Mouse (Mus musculus) kidney, postnatal 0 days (tissue): Measurements from ENCODE around the gene Gm42420. TPM values are rescaled to one million over a fixed set of nuclear protein-coding genes. Genes with fewer than 3 reads are reported as not detected.

Experiments
- ATAC-seq: fragments of 200-750 bp; cut with Nextera tagmentation; replicated peaks from 2 replicates; pipeline ENCODE4 v1.8.0; 2017; ENCODE audit warnings: low read depth, moderate number of reproducible peaks, moderate TSS enrichment, moderate library complexity; ENCODE audit not compliant: low FRiP score
- DNase-seq: peaks from one replicate; pipeline ENCODE4 v3.0.0-alpha.2; 2016; ENCODE audit warnings: low spot score
- H3K27ac ChIP-seq: fragments of 300-500 bp; sonication (generic); 2 replicates; pipeline ENCODE4 v1.5.1; 2014; ENCODE audit warnings: mild to moderate bottlenecking
- H3K27me3 ChIP-seq: fragments of 300-500 bp; sonication (generic); 2 replicates; pipeline ENCODE4 v1.6.1; 2014; ENCODE audit warnings: low read length, mixed read lengths; ENCODE audit not compliant: insufficient read depth
- H3K36me3 ChIP-seq: fragments of 300-500 bp; sonication (generic); 2 replicates; pipeline ENCODE4 v1.6.1; 2014; ENCODE audit warnings: low read length, mixed read lengths; ENCODE audit not compliant: insufficient read depth
- H3K4me1 ChIP-seq: fragments of 300-500 bp; sonication (generic); replicated peaks from 2 replicates; pipeline ENCODE4 v1.6.1; 2014; ENCODE audit warnings: antibody characterized with exemption, low read length, mixed read lengths; ENCODE audit not compliant: insufficient read depth
- H3K4me2 ChIP-seq: fragments of 300-500 bp; sonication (generic); 2 replicates; pipeline ENCODE4 v1.6.1; 2014; ENCODE audit warnings: mild to moderate bottlenecking, low read length, moderate library complexity, mixed read lengths
- H3K4me3 ChIP-seq: fragments of 300-500 bp; sonication (generic); replicated peaks from 2 replicates; pipeline ENCODE4 v1.5.1; 2014; ENCODE audit warnings: low read depth, low read length
- H3K9ac ChIP-seq: fragments of 300-500 bp; sonication (generic); 2 replicates; pipeline ENCODE4 v1.6.1; 2014; ENCODE audit warnings: low read depth, low read length
- H3K9me3 ChIP-seq: fragments of 300-500 bp; sonication (generic); replicated peaks from 2 replicates; pipeline ENCODE4 v1.6.1; 2016; ENCODE audit warnings: low read length, inconsistent platforms, mixed read lengths
- CTCF ChIP-seq: IDR thresholded peaks from 2 replicates; pipeline ENCODE4 v1.5.1; 2016; ENCODE audit warnings: antibody characterized with exemption, low read depth, mild to moderate bottlenecking, moderate library complexity
- WGBS: fragments of 180-500 bp; shearing (Covaris S2); extraction: QIAGEN DNeasy Blood & Tissue Kit; methylation state at CpG from one replicate; pipeline ENCODE4 v1.1.7; 2014; 5-methylcytosine and 5-hydroxymethylcytosine counted together
- polyA plus RNA-seq: library from polyadenylated mRNA; unstranded; fragments of >200 nt; fragmentation: Nextera tagmentation; extraction: Ambion mirVana; gene quantifications from 2 replicates; pipeline ENCODE4 v1.2.1, GENCODE M21; 2015

Gene Gm42420
- polyA plus RNA-seq, 1 experiment from 2014 or later = 0.97 TPM

- 89% methylated on average over 3 of the region's 3 CpGs for WGBS
- H3K27ac ChIP-seq = no peak overlapping the region
- no peak for ATAC-seq
- no peaks in the 10 kb centered on the region for H3K9me3 ChIP-seq
- DNase-seq = no peak
- TF ChIP-seq CTCF = no peak
- no peaks in the 10 kb centered on the region for H3K4me1 ChIP-seq
- H3K4me3 ChIP-seq = no peak overlapping the region
- H3K4me2 ChIP-seq = no peak overlapping the region
- no peaks in the 10 kb centered on the region for H3K27me3 ChIP-seq
- no peak overlapping the region for H3K9ac ChIP-seq
- H3K36me3 ChIP-seq = peaks cover 27% of the 10 kb centered on the region
Measured at GRCm38 (mm10) chr6:39601828-39602227, 16.3 kb downstream of the Gm42420 start.

DNA sequence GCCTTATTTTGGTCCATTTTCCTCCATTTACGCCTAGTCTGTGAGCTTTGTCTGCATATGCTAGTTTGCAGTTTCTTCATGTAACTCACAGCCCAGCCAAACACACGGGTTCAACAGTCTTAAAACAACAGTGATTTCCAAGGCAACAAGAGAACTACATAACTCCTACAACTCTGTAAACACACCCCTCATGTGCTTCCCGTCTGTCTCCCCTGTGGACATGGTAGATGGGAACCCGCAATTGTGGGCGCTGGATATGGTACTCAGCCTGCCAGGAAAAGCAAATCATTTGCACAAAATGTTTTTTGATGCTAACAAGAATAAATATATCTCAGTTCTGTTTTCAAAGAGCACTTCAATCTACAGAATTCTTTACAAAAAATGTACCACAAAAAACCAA lies 19.0 kb downstream of the Gm42420 start:
- Histone ChIP-seq H3K4me1 (no peaks in the 10 kb centered on the region), H3K27ac (no peak overlapping the region), H3K27me3 (no peaks in the 10 kb centered on the region), H3K4me3 (no peak overlapping the region), H3K4me2 (no peak overlapping the region), H3K9ac (no peak overlapping the region), H3K9me3 (no peaks in the 10 kb centered on the region), H3K36me3 (peaks cover 14% of the 10 kb centered on the region)
- no peak for DNase-seq
- 69% methylated on average over 5 of the region's 5 CpGs for WGBS
- no peak for TF ChIP-seq CTCF
- no peak for ATAC-seq

GRCm38 (mm10) chr6:39606056-39606455 lies 20.5 kb downstream of the Gm42420 start:
- no peak for TF ChIP-seq CTCF
- Histone ChIP-seq H3K4me2 (no peak overlapping the region), H3K4me3 (no peak overlapping the region), H3K9me3 (no peaks in the 10 kb centered on the region), H3K27me3 (no peaks in the 10 kb centered on the region), H3K36me3 (0 out of 2 replicates have a peak, but pooled peaks cover 6% of the 10 kb centered on the region), H3K27ac (no peak overlapping the region), H3K4me1 (no peaks in the 10 kb centered on the region), H3K9ac (no peak overlapping the region)
- ATAC-seq = no peak
- WGBS = 63% methylated on average over 6 of the region's 6 CpGs
- DNase-seq = peak; percentile 52

GRCm38 (mm10) chr6:39606862-39607261 lies 21.3 kb downstream of the Gm42420 start:
- Histone ChIP-seq H3K4me1 (no peaks in the 10 kb centered on the region), H3K9ac (no peak overlapping the region), H3K27me3 (no peaks in the 10 kb centered on the region), H3K9me3 (no peaks in the 10 kb centered on the region), H3K27ac (no peak overlapping the region), H3K36me3 (0 out of 2 replicates have a peak, but pooled peaks cover 8% of the 10 kb centered on the region), H3K4me3 (no peak overlapping the region), H3K4me2 (no peak overlapping the region)
- WGBS = 39% methylated on average over 3 of the region's 3 CpGs
- TF ChIP-seq CTCF = no peak
- DNase-seq (no peak), ATAC-seq (no peak; the same call in 1 of the 2 replicates)

GRCm38 (mm10) chr6:39607365-39607764 lies 21.8 kb downstream of the Gm42420 start:
- Histone ChIP-seq H3K4me2 (no peak overlapping the region), H3K27ac (no peak overlapping the region), H3K9me3 (no peaks in the 10 kb centered on the region), H3K4me3 (no peak overlapping the region), H3K4me1 (no peaks in the 10 kb centered on the region), H3K9ac (no peak overlapping the region), H3K36me3 (0 out of 2 replicates have a peak, but pooled peaks cover 6% of the 10 kb centered on the region), H3K27me3 (no peaks in the 10 kb centered on the region)
- DNase-seq (no peak), ATAC-seq (no peak)
- TF ChIP-seq CTCF = no peak
- 50% methylated on average over 5 of the region's 5 CpGs for WGBS

DNA sequence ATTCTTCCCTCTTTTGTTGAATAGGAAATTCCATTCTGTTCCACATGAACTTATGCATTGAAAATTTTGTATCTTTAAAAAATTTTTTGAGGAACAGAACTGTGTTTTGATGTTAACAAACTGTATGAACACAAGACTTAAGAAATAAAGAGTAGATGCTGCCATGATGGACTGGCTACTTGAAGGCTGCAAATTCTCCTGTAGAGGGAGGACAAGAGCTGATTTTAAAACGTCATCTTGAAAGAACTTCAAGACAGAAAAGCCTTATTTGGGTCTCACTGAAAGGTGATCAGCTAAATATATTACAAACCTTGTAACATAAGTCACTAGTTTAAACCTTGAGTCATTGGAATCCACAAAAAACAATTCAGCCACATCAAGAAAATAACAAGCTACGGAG lies 24.7 kb downstream of the Gm42420 start:
- 57% methylated on average over 2 of the region's 2 CpGs for WGBS

GRCm38 (mm10) chr6:39611296-39611695 lies 25.7 kb downstream of the Gm42420 start:
- no peak for ATAC-seq
- no peaks in the 10 kb centered on the region for H3K4me1 ChIP-seq
- WGBS = 83% methylated on average over 2 of the region's 2 CpGs
- H3K4me3 ChIP-seq = no peak overlapping the region
- H3K27ac ChIP-seq = no peak overlapping the region
- H3K9ac ChIP-seq = no peak overlapping the region
- no peak overlapping the region for H3K4me2 ChIP-seq
- DNase-seq = no peak
- H3K36me3 ChIP-seq = peaks cover 14% of the 10 kb centered on the region; the same call in 1 of the 2 replicates
- H3K9me3 ChIP-seq = no peaks in the 10 kb centered on the region
- no peaks in the 10 kb centered on the region for H3K27me3 ChIP-seq
- TF ChIP-seq CTCF = no peak

More for the DNA sequence above, 24.7 kb downstream of the Gm42420 start:
- no peaks in the 10 kb centered on the region for H3K27me3 ChIP-seq
- no peak overlapping the region for H3K27ac ChIP-seq
- H3K36me3 ChIP-seq = 0 out of 2 replicates have a peak, but pooled peaks cover 9% of the 10 kb centered on the region
- H3K4me3 ChIP-seq = no peak overlapping the region
- no peak overlapping the region for H3K4me2 ChIP-seq
- no peaks in the 10 kb centered on the region for H3K9me3 ChIP-seq
- H3K9ac ChIP-seq = no peak overlapping the region
- H3K4me1 ChIP-seq = no peaks in the 10 kb centered on the region
- no peak for ATAC-seq
- peak; percentile 51 for TF ChIP-seq CTCF
- peak; percentile 29 for DNase-seq

Other genes with a start within 250 kb of the Gm42420 start
- 46.8 and 57.3 TPM in 2 replicates for gene Slc37a3, start 208.1 kb upstream of the Gm42420 start, polyA plus RNA-seq
- gene Rab19, start 204.6 kb upstream of the Gm42420 start, polyA plus RNA-seq = 4.2 and 4.3 TPM in 2 replicates
- 62.7 and 66.8 TPM in 2 replicates for gene Mkrn1, start 165.3 kb upstream of the Gm42420 start, polyA plus RNA-seq
- gene Dennd2a, start 27.9 kb upstream of the Gm42420 start, polyA plus RNA-seq = 12.8 and 13.3 TPM in 2 replicates
- gene Adck2, start 11.9 kb upstream of the Gm42420 start, polyA plus RNA-seq = 25.8 and 33.1 TPM in 2 replicates
- gene Ndufb2, start 6.8 kb downstream of the Gm42420 start, polyA plus RNA-seq = 518 and 575 TPM in 2 replicates
- gene Braf, start 139.7 kb downstream of the Gm42420 start, polyA plus RNA-seq = 7.6 and 8.4 TPM in 2 replicates
- 220 and 245 TPM in 2 replicates for gene Mrps33, start 225.2 kb downstream of the Gm42420 start, polyA plus RNA-seq